Comparison of ENCODE assay signal across 12 mouse cellular contexts in genomic region chr15:92434605-92435004, GRCm38 (mm10). TPM values are rescaled to one million over a fixed set of nuclear protein-coding genes. Genes with fewer than 3 reads are reported as not detected.
DNase-seq lines count a peak whose midpoint lies in the region; ATAC-seq and TF ChIP-seq lines count a peak whose summit lies in the region.
"Had no signal": no experiment of that assay in that cellular context is flagged by ENCODE, and none has a peak within 500 bp of the region (broad histone marks: within the 10 kb centered on the region; RNA-seq: fewer than 3 reads in every experiment).

No protein-coding gene starts in this region.

- H3K27ac ChIP-seq in embryonic facial prominence, embryonic 11.5 days (replicated peaks; ENCODE audit: low read depth, low read length): no peak overlapping the region
- no peak overlapping the region for H3K27ac ChIP-seq in embryonic facial prominence, embryonic 10.5 days (replicated peaks)
- no peak overlapping the region for H3K27ac ChIP-seq in left cerebral cortex, adult 2 months
- H3K27ac ChIP-seq: embryonic facial prominence, embryonic 12.5 days had no signal

- H3K9me3 ChIP-seq in embryonic facial prominence, embryonic 11.5 days (replicated peaks; ENCODE audit: control insufficient read depth, low read length): no peaks in the 10 kb centered on the region
- no peaks in the 10 kb centered on the region for H3K9me3 ChIP-seq in embryonic facial prominence, embryonic 10.5 days
- H3K9me3 ChIP-seq: embryonic facial prominence, embryonic 12.5 days had no signal

- H3K27me3 ChIP-seq in embryonic facial prominence, embryonic 11.5 days (ENCODE audit: control insufficient read depth, insufficient read depth, low read length): no peaks in the 10 kb centered on the region
- H3K27me3 ChIP-seq in embryonic facial prominence, embryonic 10.5 days (replicated peaks; ENCODE audit: low read depth, poor library complexity, severe bottlenecking): no peaks in the 10 kb centered on the region
- H3K27me3 ChIP-seq: embryonic facial prominence, embryonic 12.5 days had no signal

- no peak for ATAC-seq in embryonic facial prominence, embryonic 11.5 days (replicated peaks; ENCODE audit: insufficient number of reproducible peaks, low FRiP score, low TSS enrichment, low read depth)
- ATAC-seq in megakaryocyte progenitor cell, adult 5-6 weeks (replicated peaks; ENCODE audit: poor library complexity): 0 out of 2 replicates have a peak, but pooled peaks have one; percentile 66

- intact Hi-C loops in left cerebral cortex, adult 2 months (cut with DNase I): loop anchor here (5.0 kb wide), 2 partner anchors 167 to 1003 kb away; no protein-coding TSS in a partner anchor

- H3K4me2 ChIP-seq in embryonic facial prominence, embryonic 11.5 days (ENCODE audit: low read depth, low read length): no peak overlapping the region
- H3K4me2 ChIP-seq: embryonic facial prominence, embryonic 12.5 days had no signal

- H3K9ac ChIP-seq in embryonic facial prominence, embryonic 11.5 days (replicated peaks; ENCODE audit: low read length): no peak overlapping the region
- H3K9ac ChIP-seq: embryonic facial prominence, embryonic 12.5 days had no signal

- H3K4me1 ChIP-seq in embryonic facial prominence, embryonic 11.5 days (ENCODE audit: control insufficient read depth, insufficient read depth, low read length): no peaks in the 10 kb centered on the region
- H3K4me1 ChIP-seq in embryonic facial prominence, embryonic 10.5 days: no peaks in the 10 kb centered on the region
- H3K4me1 ChIP-seq: embryonic facial prominence, embryonic 12.5 days had no signal

- DNase-seq in embryonic facial prominence, embryonic 11.5 days (ENCODE audit: low spot score): peak; percentile 79
- no peak for DNase-seq in embryonic facial prominence, embryonic 10.5 days (ENCODE audit: low spot score)
- no peak for DNase-seq in left cerebral cortex, adult 2 months (ENCODE audit: extremely low spot score in 1 of 2, low spot score in 2 of 2)
- no peak for DNase-seq in left cerebral cortex, adult 9 months (ENCODE audit: low spot score in 2 of 2)
- DNase-seq in ZHBTc4 (ENCODE audit: low read depth, low spot score): peak; percentile 41
- no peak for DNase-seq in layer of hippocampus, adult 9-10 months (ENCODE audit: low spot score)
- DNase-seq in neural tube, embryonic 10.5 days (ENCODE audit: extremely low spot score, low spot score): no peak
- DNase-seq: adrenal gland, postnatal 10 days; right cerebral cortex, postnatal 4 days; thymus, adult 2 months had no signal

- no peaks in the 10 kb centered on the region for H3K36me3 ChIP-seq in embryonic facial prominence, embryonic 11.5 days (replicated peaks; ENCODE audit: control insufficient read depth, insufficient read depth, low read depth, low read length)
- no peaks in the 10 kb centered on the region for H3K36me3 ChIP-seq in embryonic facial prominence, embryonic 10.5 days (replicated peaks)
- H3K36me3 ChIP-seq: embryonic facial prominence, embryonic 12.5 days had no signal

- TF ChIP-seq CTCF in left cerebral cortex, adult 2 months (IDR thresholded peaks at IDR 0.05): peak; percentile 81

- 7% methylated on average over 6 of the region's 6 CpGs for WGBS in embryonic facial prominence, embryonic 11.5 days
- 7% methylated on average over 6 of the region's 6 CpGs for WGBS in embryonic facial prominence, embryonic 10.5 days

- H3K4me3 ChIP-seq in embryonic facial prominence, embryonic 11.5 days (ENCODE audit: low read depth, low read length): no peak overlapping the region
- no peak overlapping the region for H3K4me3 ChIP-seq in embryonic facial prominence, embryonic 10.5 days
- no peak overlapping the region for H3K4me3 ChIP-seq in left cerebral cortex, adult 2 months
- H3K4me3 ChIP-seq: embryonic facial prominence, embryonic 12.5 days had no signal

RNA-seq across cellular contexts. Expression of gene Pdzrn4, which starts 37.9 kb away (rescaled TPM):
- polyA plus RNA-seq in embryonic facial prominence, embryonic 11.5 days (2014; fragmentation: Nextera tagmentation; extraction: Ambion mirVana): 2.8 and 3.2 TPM in 2 replicates
- polyA plus RNA-seq in embryonic facial prominence, embryonic 10.5 days (2016; fragmentation: Nextera tagmentation; extraction: Ambion mirVana): 1.3 and 2.1 TPM in 2 replicates
- 10 to 100 TPM; 11.4 to 11.5 TPM for total RNA-seq in left cerebral cortex, adult 2 months (2021)
- total RNA-seq in megakaryocyte progenitor cell, adult 5-6 weeks (2015): not detected in 2 replicates
- total RNA-seq in megakaryocyte progenitor cell, adult 5-6 weeks (2017): not detected in 2 replicates

Comparison
In these comparisons a context has a peak if more than half of its experiments do, and no peak if none do; other contexts are left out.
1. DNase-seq: peak in embryonic facial prominence, embryonic 11.5 days (single experiment) and ZHBTc4 (single experiment); none in embryonic facial prominence, embryonic 10.5 days (single experiment), left cerebral cortex, adult 2 months (0 of 2), left cerebral cortex, adult 9 months (0 of 2), layer of hippocampus, adult 9-10 months (single experiment) and neural tube, embryonic 10.5 days (single experiment).
2. RNA of gene Pdzrn4, which starts 37.9 kb away (total RNA-seq): 11.4 to 11.5 TPM in left cerebral cortex, adult 2 months; not detected in megakaryocyte progenitor cell, adult 5-6 weeks; every median in the first group is over 10 times any median in the second.